Mouse (Mus musculus) T-helper 2 cell (primary cell): ENCODE results near the gene Trpt1.

Experiments used
- in situ Hi-C: fragments of 300-600 bp; cut with MboI, MseI; formaldehyde crosslinking; loops from one replicate; pipeline ENCODE4 v1.15.1; 2025; ENCODE audit warnings: high pct_unique_total_duplicates

The Trpt1 gene

DNA sequence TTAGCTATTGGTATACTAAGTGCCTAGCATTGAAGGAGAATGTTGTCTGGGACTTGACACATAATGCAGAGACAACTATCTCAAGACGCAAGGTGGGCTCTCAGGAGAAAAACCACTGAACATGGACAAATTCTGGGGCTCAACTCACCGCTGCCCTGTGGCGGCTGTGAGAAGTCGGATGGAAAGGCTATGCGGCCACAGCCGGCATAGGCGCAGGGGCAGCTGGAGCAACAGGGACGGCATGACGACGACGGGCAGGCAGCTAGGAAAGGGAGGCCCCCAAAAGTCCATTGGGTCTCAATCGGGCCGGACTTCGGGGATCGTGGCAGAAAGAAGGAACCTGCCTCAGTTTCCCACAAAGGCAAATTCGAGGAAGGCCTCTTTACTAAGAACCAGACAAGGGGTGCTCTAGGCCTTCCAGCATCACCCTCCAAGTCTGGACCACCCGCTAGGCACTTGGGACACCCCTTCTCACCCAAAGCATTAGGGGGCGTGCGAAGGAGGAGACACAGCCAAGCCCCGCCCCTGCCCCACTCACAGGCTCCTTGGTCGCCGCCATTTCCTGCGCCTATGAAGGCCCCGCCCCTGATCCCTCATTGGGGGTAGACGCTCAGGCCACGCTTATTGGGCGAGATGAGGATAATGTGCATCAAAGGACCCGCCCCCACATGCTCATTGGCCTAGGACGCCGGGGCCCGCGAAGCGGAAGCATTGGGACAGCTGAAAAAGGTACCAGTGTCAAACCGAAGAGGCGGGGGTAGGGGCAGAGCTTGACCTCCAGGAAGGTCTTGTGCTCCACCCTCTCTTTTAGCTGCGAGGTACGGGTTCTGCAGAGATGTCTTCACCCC lies 3.7 kb upstream of the Trpt1 start, which contains the start of gene Dnajc4:
Gene Dnajc4, minus strand, starts transcription at position 562 of the 848 bp plus-strand sequence.
- in situ Hi-C loops, result loop anchor here (10.0 kb wide), 1 partner anchor 1753 kb away; the partner anchor contains the start of genes 1700092M07Rik and Stx5a

DNA sequence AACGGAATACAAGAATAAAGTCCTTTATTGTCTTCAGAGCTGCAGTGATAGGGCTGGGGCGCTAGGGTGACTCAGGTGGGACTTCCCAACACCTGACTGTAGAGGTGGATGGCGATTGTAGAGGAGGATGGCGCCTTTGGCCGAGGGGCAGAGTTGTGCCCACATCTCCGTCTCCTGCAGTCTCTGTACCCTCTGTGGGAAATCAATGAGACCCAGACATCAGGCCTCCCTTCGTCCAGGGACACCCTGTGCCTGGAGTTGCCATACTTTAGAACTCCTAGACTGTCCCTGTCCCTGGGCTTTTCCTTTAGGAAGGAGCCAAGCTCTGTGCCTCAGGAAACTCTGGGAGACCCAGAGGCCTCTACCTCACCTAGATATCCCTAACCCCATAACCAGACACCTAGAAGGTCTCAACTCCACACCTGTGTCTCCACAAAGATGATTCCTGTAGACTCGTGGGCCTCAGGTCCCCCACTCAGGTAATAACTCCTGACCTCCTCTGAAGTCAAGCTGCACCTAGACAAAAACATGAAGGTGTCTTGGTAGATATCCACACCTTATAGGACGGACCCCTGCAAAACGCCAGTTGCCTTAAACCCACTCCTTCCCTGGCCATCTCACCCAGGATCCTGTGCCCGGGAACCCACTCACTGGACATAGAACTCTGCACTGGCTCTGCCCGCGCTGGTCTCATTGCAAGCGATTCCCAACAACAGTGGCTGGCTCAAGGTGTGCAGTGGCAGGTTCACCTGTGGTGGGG lies 2.7 kb upstream of the Trpt1 start:
- in situ Hi-C loops, result loop anchor here (10.0 kb wide), 1 partner anchor 1752 kb away; the partner anchor contains the start of genes 1700092M07Rik and Stx5a

DNA sequence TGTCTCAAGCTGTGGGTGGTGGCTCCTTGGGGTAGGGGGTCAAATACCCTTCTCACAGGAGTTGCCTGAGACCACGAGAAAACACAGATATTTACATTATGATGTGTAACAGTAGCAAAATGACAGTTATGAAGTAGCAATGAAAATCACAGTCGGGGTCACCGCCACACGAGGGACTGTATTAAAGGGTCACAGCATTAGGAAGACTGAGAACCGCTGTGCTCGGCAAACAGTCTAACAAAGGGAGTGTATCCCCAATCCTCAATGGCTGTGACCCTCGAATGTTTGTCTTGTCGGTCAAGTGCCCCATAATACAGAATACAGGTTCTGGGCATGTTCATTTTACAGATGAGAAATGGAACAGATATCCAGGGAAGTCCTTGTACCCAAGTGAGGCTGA lies 1.9 kb upstream of the Trpt1 start:
- in situ Hi-C loops, result loop anchor here (10.0 kb wide), 1 partner anchor 1751 kb away; the partner anchor contains the start of genes 1700092M07Rik and Stx5a

DNA sequence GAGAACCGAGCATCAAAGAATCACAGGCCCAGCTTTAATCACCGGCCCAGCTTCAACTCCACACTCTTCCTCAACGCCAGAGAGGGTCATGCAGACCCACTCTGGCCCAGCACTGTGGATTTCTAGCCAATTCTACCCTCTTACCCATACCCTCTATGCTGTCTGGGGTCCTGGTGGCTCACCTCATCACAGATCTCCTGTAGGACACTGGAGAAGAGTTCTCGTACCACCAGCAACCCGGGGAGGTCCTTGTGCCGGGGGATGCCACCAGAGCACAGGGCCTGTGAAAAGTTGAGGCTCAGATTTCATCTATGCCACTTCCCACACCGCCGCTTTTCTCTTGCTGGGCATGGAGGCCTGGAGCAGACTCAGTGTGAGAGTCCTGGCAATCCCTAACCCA lies 1.4 kb upstream of the Trpt1 start:
- in situ Hi-C loops, result loop anchor here (10.0 kb wide), 1 partner anchor 1750 kb away; the partner anchor contains the start of genes 1700092M07Rik and Stx5a

DNA sequence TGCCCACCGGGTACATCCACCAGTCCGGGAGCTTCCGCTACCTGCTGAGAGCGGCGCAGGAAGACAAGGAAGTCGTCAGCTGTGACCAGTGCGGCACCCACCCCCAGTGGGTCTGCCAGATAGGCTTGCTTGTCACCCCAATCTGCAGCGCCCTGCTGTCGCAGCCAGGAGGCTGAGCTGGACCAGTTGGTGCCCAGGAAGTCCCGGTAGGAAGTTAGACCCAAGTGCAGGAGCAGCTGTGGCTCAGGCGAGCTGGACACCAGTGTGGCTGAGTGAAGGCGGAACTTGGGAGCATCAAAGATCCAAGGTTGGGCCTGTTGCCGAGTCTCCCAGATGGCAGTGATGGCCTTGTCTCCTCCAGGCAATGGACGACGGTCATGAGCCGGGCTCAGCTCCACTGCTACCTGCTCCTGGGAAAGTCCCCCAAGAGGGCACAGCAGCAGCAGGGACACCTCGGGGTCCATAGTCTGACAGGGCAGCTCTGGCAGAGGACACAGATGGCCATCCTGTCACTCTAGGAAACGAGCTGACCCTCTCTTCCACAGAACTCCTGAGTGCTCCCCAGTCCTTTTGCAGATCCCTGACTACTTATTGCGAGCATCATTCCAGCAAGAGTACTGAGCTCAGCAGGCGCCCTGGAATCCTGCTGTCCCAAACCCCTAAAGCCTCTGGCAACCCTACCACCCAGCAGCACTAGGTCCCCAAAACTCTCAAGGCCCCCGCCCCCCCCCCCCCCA lies 508 bp upstream of the Trpt1 start:
- in situ Hi-C loops, result loop anchor here (10.0 kb wide), 1 partner anchor 1749 kb away; the partner anchor contains the start of genes 1700092M07Rik and Stx5a

DNA sequence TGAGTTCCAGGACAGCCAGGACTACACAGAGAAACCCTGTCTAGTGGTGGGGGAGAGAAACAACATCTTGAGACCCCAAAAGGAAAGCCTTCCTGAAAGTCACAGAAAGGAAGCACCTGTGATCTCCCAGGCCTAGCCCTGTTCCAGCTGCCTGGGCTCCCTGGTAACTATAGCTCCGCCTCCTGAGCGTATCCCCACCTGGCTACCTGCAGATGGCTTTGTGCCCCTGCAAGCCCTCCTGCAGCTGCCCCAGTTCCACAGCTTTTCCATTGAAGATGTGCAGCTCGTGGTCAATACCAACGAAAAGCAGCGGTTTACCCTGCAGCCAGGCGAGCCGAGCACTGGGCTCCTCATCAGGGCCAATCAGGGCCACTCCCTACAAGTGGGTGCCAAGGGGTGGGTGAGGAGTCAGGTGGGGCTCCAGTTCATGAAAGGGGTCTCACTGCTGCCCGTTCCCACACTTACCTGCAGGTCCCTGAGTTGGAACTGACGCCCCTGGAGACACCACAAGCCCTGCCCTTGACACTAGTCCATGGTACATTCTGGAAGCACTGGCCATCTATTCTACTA lies 1.9 kb downstream of the Trpt1 start:
- in situ Hi-C loops, result loop anchor here (10.0 kb wide), 1 partner anchor 1747 kb away; the partner anchor contains the start of genes 1700092M07Rik and Stx5a

DNA sequence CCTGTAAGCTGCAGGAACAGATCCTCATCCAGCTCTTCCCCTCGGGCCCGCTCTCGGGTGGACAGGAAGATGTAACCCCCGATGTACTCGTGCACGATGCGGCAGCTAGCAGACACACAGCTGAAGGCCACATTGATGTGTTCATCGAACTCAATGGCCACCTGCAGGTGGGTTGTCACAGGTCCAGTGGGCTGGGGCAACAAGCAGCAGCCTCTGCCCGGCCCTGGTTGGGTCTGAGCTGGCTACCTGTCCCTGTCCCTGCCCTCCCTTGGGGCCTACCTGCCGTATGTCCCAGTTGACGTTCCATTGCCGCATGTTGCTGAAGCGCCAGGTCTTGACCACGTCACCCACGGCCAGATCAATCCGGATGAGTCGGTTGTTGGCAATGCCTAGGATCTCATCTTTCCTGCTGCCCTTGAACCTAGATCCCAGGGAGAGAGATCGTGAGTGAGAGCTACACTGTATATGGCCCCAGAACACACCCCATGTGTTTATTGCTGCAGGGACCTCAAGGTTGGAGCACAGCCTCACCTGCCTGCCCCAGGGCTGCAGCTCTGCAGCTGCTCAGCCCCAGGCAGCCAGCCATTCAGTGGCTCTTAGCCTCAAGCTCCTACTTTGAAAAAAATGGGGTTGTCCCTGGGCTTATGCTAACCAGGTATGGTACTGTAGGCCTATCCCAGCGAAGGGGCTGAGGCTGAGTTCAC lies 3.6 kb downstream of the Trpt1 start:
- in situ Hi-C loops, result loop anchor here (10.0 kb wide), 1 partner anchor 1745 kb away; the partner anchor contains the start of genes 1700092M07Rik and Stx5a

DNA sequence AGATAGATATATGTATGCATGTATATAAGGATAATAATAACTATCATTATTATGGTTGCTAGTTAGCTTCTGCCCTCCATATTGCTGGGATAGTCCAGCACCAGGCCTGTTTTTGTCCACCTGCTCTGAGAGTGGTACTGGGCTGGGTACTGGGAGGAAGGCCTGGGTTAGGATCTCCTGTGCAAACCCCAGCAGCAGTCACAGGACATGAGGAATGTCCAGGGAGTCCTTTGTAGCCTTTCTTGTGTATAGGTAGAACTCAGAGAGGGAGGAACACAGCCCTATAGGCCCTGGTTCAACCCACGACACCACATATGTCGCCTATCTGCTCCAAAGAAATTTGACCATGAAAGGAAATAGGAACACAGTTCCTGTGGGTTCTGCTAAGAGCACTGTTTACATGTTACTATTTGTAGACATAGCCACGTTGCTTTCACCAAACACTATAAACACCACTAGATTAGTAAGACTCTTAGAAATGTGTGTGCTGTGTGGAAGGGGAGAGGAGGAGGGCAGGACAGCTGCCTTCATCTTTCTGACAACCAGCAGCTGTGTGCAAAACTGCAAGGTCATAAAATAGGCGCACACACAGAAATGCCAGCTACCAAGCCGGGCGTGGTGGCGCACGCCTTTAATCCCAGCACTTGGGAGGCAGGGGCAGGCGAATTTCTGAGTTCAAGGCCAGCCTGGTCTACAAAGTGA lies 11.1 kb downstream of the Trpt1 start:
- in situ Hi-C loops, result no loop called here

DNA sequence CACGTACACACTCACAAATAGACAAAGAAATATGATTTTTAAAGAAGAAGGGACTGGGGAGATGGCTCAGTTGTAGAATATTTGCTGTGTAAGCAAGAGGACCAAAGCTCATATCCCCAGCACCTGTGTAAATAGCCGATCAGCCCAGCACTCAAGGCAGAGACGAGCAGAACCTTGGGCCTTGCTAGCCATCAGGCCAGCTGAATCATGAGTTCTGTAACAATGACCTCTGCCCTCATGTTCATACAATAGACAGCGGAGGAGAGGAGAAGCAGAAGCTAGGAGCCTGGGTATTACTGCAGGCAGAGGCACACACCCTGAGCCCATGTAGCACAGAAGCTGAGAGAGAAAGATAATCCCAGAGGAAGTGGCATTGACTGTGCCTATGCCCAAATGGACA lies 16.5 kb downstream of the Trpt1 start:
- in situ Hi-C loops, result no loop called here

DNA sequence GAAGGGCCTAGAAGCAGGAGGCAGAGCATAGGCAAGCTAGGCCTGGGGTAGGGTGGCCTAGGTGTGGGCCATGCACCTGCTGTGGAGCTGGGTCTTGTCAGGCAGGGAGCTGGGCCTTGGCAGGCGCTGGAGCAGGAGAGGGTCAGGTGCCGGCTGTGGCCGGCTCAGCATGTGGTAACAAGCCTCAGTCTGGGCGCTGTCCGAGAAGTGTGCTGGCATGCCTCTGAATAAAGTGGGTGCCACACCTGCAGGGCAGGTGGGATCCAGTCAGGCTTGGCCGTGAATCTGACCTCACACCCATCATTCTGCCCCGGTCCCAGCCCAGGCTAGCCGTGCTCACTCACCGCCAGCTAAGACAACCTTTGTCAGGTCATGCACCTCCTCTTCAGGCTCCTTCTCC lies 18.1 kb downstream of the Trpt1 start:
- in situ Hi-C loops, result no loop called here

DNA sequence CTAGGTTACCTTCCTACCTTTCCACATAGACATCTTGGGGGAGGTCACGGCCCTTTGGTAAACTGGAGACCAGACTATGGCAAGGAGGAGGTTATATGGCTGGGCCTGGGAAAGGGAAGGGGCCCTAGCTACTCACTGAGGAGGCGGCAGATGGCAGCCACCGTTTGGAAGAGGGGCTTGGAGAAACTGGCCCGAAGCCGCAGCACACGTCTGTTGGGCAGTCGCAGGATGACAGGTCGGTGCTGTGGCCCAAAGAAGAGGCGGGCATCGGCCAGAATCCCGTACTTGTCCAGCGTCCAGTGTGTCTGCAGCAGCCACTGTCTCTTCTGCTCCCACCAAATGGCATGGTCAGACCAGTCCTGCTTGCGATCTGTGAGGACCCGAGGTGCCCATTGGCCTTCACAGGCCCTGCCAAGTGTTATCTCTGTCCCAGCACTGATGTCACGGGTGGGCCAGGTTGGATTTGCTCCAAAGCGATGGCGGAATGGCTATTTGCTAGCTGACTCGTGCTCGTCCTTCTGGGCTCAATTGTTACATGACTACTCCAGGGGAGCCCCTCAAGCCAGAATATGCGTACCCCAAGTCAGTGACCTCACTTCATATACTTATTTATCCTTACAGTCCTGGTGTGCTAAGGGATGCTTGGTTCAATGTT lies 18.7 kb downstream of the Trpt1 start:
- in situ Hi-C loops, result no loop called here

DNA sequence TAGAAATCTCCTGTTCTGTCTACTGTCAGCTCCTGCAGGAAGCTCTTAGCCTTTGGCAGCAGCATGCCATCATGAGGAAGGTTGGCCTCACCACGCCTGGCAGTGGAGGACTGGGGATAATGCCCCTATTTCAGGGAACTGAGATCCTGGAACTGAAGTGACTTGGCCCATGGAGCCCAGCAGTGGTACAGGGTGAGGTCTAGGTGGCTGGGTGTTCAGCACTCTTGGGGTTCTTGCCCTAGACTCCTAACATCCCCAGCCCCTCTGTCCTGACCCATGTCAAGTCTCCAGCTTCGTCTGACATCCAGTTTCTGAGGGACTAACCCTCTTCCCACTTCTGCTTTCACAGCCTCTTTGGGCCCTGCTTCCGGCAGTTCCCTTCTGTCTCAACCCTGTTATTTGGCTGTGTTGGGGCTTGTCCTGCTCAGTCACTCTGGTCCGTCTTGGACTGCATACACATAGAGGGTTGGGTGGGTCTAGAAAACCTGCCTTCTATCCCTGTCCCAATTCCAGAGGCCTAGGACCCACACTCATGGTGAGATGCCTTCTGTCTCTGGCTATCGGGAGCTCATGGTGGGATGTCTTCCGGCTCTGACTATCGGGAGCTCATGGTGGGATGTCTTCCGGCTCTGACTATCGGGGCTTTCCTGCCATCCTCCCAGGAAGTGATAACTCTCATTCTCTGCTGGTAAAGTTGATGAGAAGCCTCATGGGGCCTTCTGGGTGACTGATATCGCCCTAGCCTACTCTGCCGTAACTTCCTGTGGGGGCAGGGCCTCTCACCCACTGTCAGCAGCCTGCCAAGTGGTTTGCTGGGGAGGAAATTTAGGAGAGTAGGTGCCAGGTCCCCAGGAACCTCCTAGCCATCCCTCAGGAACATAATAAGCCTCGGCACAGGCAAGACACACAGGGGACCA lies 21.9 kb downstream of the Trpt1 start:
- in situ Hi-C loops, result no loop called here

DNA sequence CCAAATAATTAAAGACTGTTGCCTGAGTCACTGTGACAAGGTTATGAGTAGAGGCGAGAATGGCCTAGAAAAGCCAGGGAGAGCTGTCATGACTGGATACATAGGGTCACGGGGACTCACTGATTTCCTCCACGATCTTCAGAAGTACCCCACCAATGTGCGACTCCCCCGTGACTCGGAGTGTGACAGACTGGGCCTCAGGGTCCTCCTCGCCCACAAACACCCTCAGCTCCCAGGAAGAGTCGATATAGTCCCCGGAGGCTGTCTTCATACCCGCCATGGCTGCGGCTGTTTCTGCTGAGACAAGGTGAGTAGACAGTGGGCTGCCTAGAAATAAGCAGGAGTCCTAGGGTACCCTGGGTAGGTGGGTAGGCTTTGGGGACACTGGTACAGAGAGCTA lies 22.6 kb downstream of the Trpt1 start:
- in situ Hi-C loops, result no loop called here

DNA sequence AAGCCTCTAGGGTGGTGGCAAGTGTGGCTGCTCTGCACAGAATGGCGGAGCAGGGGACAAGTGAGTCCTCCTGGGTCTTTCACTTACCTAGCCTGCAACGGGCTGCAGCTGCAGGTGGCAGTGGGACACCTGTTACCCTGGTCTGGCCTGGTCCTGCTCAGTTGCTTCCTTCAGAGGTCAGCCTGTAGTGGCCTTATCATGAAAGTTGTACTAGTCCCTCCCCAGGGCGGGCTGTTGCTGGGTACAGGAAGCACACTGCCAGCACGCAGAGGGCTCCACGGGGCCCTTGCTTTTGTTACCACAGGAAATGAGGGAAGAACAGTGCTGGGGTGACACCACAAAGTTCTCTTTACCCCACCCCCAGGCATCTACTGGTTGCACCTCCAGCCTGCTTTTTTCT lies 23.3 kb downstream of the Trpt1 start, which contains the start of gene Fermt3:
Gene Fermt3, minus strand, starts transcription at position 279 of the 400 bp plus-strand sequence.
- in situ Hi-C loops, result no loop called here

DNA sequence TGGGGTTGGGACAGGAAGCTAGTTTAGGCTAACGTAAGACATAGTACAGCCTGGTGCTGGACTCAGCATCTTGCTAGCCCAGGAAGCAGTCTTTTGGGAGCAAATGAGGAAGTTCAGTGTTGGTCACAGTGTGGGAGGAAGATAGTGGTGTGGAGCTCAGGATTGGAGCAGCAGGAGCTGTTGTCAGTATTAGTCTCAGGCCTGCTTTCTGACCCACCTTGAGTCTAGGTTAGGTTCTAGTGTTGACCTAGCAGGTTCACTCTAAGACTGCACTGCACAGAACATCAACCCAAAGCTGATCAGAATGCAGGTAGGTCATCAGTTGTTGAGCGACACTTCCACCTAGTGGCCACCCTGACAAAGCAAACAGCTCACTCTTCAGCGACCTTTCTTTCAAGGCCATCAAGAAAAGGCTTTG lies 24.3 kb downstream of the Trpt1 start:
- in situ Hi-C loops, result no loop called here

DNA sequence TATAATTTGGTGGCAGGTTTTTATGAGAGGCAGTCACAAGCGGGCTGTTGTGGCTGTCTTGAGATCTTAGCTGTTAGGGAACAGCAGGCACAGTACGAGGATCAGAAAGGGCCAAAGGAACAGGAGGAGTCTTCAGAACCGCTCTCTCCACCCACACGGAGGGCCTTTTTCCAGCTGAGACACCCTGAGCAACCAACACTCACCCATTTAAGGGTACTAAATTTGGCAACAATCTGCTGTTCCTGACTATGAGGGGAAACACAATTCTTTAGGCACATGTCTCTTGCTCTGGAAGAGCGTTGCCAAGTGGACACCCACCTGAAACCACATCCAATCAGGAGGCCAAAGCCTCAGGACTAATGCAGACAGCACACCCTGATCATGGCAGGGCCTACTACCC lies 33.6 kb downstream of the Trpt1 start:
- in situ Hi-C loops, result no loop called here

DNA sequence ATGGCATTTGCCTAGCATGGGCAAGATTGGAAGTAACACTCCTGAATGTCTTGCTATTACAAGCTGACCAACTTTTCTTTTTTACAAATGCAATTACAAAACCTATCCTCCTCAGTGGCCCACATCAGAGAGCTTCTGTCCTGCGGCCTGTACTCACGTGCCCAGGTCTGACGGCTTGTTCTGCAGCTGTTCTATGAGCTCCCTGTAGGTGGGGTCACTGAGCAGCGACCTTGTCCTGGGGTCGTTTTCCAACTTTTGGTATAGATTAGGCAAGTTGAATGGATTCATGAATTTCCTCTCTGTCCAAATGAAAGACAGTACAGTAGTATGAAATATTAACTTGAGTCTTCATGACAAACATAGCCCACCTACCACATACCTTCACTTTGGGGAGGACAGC lies 38.1 kb downstream of the Trpt1 start:
- in situ Hi-C loops, result no loop called here

DNA sequence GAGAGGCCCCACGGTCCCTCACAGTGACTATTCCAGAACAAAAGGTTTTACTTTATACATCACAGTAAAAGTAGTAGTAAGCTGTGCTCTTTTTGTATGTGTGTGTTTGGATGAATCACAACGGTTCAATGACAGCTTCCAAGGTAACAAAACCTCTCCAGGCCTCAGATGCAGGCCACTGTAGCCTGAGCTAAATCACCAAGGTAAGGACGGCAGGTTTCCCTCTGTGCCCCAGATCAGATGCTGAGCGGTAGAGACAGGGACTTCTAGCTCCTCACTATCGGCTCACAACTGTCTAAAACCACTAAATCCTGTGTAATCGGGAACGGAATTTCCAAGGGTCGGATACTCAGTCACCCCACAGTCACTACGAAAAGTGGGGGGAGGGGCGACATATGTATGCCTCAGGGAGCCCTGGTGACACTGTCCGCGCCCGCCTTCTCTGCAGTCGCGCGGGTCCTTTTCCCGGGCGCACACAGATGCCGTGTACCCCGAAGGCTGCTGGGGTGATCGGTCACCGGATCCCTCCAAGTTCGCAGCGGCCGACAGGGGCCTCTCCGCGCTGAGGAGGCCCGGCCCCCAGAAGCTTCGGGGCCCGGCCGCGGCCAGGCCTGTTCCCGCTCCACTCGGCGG lies 43.3 kb downstream of the Trpt1 start:
- in situ Hi-C loops, result no loop called here
